Mouse (Mus musculus) C2C12 (cell line): ENCODE measurements around the gene Samd4b.

Experiments used
- CTCF ChIP-seq: IDR thresholded peaks from one replicate; pipeline ENCODE4 v1.5.1; 2011; ENCODE audit not compliant: control insufficient read depth, insufficient read depth, insufficient read length
- MAX ChIP-seq: IDR thresholded peaks from one replicate; pipeline ENCODE4 v1.6.1; 2011; ENCODE audit warnings: mild to moderate bottlenecking, control low read depth
- MYOD1 ChIP-seq: IDR thresholded peaks from one replicate; pipeline ENCODE4 v1.6.1; 2011; ENCODE audit warnings: low read depth; ENCODE audit not compliant: control insufficient read depth, insufficient read length
- MYOG ChIP-seq: IDR thresholded peaks from one replicate; pipeline ENCODE4 v1.6.1; 2011; ENCODE audit not compliant: control insufficient read depth, insufficient read length; ENCODE audit errors: extremely low read depth
- USF1 ChIP-seq: IDR thresholded peaks from one replicate; pipeline ENCODE4 v1.6.1; 2011; ENCODE audit warnings: low read depth, mild to moderate bottlenecking, control low read depth, moderate library complexity

DNA sequence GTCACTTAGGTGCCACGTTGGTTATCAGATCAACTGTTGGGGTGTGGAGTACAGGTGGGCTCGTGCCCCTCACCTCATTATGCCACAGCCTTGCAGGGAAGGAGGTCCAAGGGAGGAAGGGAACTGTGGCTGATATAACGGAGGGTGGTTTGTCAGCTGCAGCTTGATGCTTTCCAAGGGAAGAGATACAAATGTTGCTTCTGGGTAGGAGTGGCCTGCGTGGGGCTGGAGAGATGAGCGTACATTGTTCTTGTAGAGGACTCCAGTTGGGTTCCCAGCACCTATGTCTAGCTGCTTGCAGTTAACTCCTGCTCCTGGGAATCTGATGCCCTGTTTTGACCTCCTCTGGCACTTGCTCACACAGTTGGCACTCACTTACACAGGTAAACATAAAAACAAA lies 5.2 kb upstream of the Samd4b start:
- TF ChIP-seq MYOD1, result no peak
- TF ChIP-seq CTCF, result no peak
- TF ChIP-seq MYOG, result no peak
- TF ChIP-seq USF1, result no peak
- TF ChIP-seq MAX, result no peak
